Mouse (Mus musculus) heart, postnatal 0 days (tissue): ENCODE measurements around the gene Pgghg. TPM values are rescaled to one million over a fixed set of nuclear protein-coding genes. Genes with fewer than 3 reads are reported as not detected.
A peak's percentile ranks its signal among the peaks of the same experiment; 100 is the strongest.

Source experiments
- ATAC-seq: fragments of 200-750 bp; cut with Nextera tagmentation; 2 replicates; pipeline ENCODE4 v1.8.0; 2017; ENCODE audit warnings: low read depth, moderate number of reproducible peaks, moderate library complexity; ENCODE audit not compliant: insufficient read depth
- DNase-seq: peaks from one replicate; pipeline ENCODE4 v3.0.0-alpha.2; 2016; ENCODE audit warnings: low spot score
- H3K27ac ChIP-seq: fragments of 300-500 bp; sonication (generic); 2 replicates; pipeline ENCODE4 v1.5.1; 2014; ENCODE audit warnings: low read depth, mild to moderate bottlenecking
- H3K27me3 ChIP-seq: fragments of 300-500 bp; sonication (generic); 2 replicates; pipeline ENCODE4 v1.6.1; 2014; ENCODE audit warnings: low read length, mixed read lengths; ENCODE audit not compliant: control insufficient read depth, insufficient read depth
- H3K36me3 ChIP-seq: fragments of 300-500 bp; sonication (generic); replicated peaks from 2 replicates; pipeline ENCODE4 v1.6.1; 2014; ENCODE audit warnings: low read length, mixed read lengths; ENCODE audit not compliant: control insufficient read depth, insufficient read depth
- H3K4me1 ChIP-seq: fragments of 300-500 bp; sonication (generic); 2 replicates; pipeline ENCODE4 v1.6.1; 2014; ENCODE audit warnings: antibody characterized with exemption; ENCODE audit not compliant: control insufficient read depth, insufficient read depth
- H3K4me2 ChIP-seq: fragments of 300-500 bp; sonication (generic); 2 replicates; pipeline ENCODE4 v1.6.1; 2014; ENCODE audit warnings: low read depth, mild to moderate bottlenecking, low read length, moderate library complexity
- H3K4me3 ChIP-seq: fragments of 300-500 bp; sonication (generic); 2 replicates; pipeline ENCODE4 v1.5.1; 2014; ENCODE audit warnings: low read depth, low read length
- H3K9ac ChIP-seq: fragments of 300-500 bp; sonication (generic); replicated peaks from 2 replicates; pipeline ENCODE4 v1.6.1; 2014; ENCODE audit warnings: low read depth, low read length, mixed read lengths
- H3K9me3 ChIP-seq: fragments of 300-500 bp; sonication (generic); replicated peaks from 2 replicates; pipeline ENCODE4 v1.6.1; 2016; ENCODE audit warnings: low read length; ENCODE audit not compliant: control insufficient read depth
- CTCF ChIP-seq: IDR thresholded peaks from 2 replicates; pipeline ENCODE4 v1.5.1; 2016; ENCODE audit warnings: antibody characterized with exemption, control low read depth, low read depth
- EP300 ChIP-seq: IDR thresholded peaks from 2 replicates; pipeline ENCODE4 v1.6.1; 2016; ENCODE audit warnings: antibody characterized with exemption, low read depth
- WGBS: fragments of 180-500 bp; shearing (Covaris S2); extraction: QIAGEN DNeasy Blood & Tissue Kit; methylation state at CpG from one replicate; pipeline ENCODE4 v1.1.7; 2014; 5-methylcytosine and 5-hydroxymethylcytosine counted together
- polyA plus RNA-seq: library from polyadenylated mRNA; unstranded; fragments of >200 nt; fragmentation: Nextera tagmentation; extraction: Ambion mirVana; gene quantifications from 2 replicates; pipeline ENCODE4 v1.2.1, GENCODE M21; 2015
- total RNA-seq: library from RNA; depleted of rRNA; stranded (reverse); fragments of >200 nt; gene quantifications from 2 replicates; pipeline ENCODE4 v1.2.3, GENCODE M21; 2014; ENCODE audit warnings: low replicate concordance

The Pgghg gene
- total and polyA plus RNA-seq, 2 experiments from 2014 or later, result 5.9 to 16.3 TPM

DNA sequence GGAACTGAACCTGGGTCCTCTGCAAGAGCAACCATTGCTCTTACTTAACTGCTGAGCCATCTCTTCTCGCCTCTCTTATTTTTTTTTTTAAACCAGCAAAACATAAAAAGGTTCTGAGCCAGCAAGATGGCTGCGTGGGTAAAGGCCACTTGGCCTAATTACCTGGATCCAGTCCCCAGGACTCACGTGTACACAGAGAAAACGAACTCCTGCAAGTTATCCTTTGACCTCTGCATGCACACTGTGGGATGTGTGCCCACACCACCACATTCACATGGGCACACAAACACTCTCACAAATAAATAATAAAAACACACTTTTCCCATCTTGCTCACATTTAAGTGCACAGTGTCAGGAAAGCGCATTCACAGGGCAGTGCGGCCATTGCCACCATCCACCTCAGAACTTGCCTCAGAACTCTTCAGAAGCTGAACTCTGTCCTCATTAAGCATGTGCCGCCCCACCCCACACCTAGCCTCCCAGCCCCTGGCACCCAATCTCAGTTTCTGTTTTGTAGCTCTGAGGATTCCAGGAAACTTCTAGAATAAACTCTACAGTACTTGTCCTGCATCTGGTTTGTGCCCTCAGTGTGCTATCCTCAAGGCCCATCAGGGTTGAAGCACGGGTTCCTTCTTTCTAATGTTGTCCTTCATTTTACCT, 27.0 kb upstream of the Pgghg start:
- 83% methylated on average over 8 of the region's 8 CpGs for WGBS
- Histone ChIP-seq H3K4me1 (no peaks in the 10 kb centered on the region), H3K27ac (no peak overlapping the region), H3K36me3 (no peaks in the 10 kb centered on the region), H3K27me3 (peaks cover 12% of the 10 kb centered on the region; the same call in 1 of the 2 replicates), H3K4me2 (no peak overlapping the region), H3K4me3 (no peak overlapping the region), H3K9ac (no peak overlapping the region), H3K9me3 (no peaks in the 10 kb centered on the region)
- DNase-seq (no peak), ATAC-seq (no peak)
- no peak for TF ChIP-seq EP300
- TF ChIP-seq CTCF, result no peak

DNA sequence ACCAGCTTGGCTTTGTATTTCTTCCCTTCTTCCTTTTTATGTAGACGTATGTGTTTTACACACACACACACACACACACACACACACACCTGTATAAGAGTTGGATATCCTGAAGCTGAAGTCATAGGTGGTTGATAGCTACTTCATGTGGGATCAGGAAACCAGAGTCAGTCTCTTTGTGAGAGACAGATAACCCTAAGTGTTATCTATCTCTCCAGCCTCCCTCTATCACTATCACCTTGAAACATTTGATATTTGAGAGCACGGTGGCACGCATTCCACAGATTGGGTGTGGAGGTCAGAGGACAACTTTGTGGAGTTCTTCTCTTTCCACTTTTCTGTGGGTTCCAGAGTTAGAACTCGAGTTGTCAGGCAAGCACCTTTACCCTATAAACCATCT, 21.3 kb upstream of the Pgghg start:
- WGBS, result 34% methylated on average over 4 of the region's 4 CpGs
- ATAC-seq, result no peak
- no peaks in the 10 kb centered on the region for H3K36me3 ChIP-seq

DNA sequence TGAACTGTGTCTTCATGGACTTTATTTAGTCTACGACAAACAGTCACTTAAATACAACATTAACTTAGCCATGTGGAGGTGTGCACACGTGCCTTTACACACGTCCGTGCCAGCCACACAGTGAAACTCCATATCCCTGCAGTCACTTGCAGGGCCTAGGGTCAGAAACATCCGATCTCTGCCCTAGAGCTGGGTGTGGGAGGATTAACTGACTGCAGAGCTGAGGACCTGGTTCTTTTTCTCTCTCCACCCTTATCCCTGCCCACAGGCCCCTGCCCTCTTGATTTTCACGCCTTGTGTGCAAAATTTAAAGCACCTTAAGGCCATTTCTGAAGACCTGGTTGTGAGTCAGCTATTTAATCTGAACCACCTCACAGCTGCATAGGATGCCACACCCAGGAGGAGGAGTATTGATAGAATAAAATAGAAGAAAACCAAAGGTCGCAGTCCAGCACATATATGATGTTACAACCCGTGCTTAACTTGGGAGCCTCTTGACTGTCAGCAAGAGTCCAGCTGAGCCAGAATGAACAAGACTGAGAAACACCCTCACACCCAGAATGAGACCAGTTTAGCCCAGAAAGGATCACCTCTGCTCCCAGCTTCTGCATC, 20.7 kb upstream of the Pgghg start, which contains the start of gene Nlrp6:
Nlrp6 (plus strand) TSS at position 485 of the 612 bp plus-strand sequence.
- peaks cover 72% of the 10 kb centered on the region for H3K27me3 ChIP-seq
- H3K27ac ChIP-seq, result no peak within 1 kb of the TSS
- H3K9ac ChIP-seq, result no peak within 1 kb of the TSS
- no peaks in the 10 kb centered on the region for H3K4me1 ChIP-seq
- no peaks in the 10 kb centered on the region for H3K9me3 ChIP-seq
- DNase-seq (no peak), ATAC-seq (no peak)
- TF ChIP-seq CTCF (no peak), EP300 (no peak)
- H3K4me2 ChIP-seq, result no peak within 1 kb of the TSS
- no peak within 1 kb of the TSS for H3K4me3 ChIP-seq
- no peaks in the 10 kb centered on the region for H3K36me3 ChIP-seq
- 65% methylated on average over 8 of the region's 8 CpGs for WGBS

More for the DNA sequence above, 21.3 kb upstream of the Pgghg start:
- TF ChIP-seq CTCF, result no peak
- no peak for TF ChIP-seq EP300
- Histone ChIP-seq H3K4me2 (no peak overlapping the region), H3K4me1 (no peaks in the 10 kb centered on the region), H3K9ac (no peak overlapping the region), H3K27me3 (peaks cover 67% of the 10 kb centered on the region), H3K4me3 (no peak overlapping the region), H3K9me3 (no peaks in the 10 kb centered on the region), H3K27ac (no peak overlapping the region)
- DNase-seq, result no peak

DNA sequence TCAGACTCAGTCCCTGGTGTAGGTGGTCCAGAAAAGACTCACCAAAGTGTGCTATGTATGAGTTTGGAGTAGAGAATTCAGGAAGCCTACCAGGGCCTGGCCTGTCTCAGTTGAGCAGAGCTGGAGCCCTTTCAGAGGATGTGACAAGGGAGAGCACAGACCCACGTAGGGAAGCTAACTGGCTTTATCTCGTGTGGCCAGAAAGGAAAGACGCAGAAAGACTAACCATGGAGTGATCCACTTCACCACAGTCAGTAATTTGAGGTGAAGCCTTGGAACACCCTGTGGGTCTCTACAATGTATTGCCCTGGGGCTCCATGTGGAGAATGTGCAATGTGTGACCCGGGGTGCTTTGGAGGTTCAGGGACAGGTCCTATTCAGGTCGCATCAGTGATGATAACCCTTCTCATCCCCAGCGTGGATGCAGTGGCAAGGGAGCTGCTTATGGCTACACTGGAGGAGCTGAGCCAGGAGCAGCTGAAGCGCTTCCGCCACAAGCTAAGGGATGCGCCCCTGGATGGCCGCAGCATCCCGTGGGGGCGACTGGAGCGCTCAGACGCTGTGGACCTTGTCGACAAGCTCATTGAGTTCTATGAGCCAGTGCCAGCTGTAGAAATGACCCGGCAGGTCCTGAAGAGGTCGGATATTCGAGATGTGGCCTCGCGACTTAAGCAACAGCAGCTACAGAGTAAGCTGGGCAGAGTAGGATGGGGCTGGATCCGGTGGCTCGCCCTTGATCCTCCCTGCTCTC, 19.8 kb upstream of the Pgghg start:
- TF ChIP-seq CTCF (no peak), EP300 (no peak)
- no peak for DNase-seq
- H3K27me3 ChIP-seq, result peaks cover 78% of the 10 kb centered on the region
- ATAC-seq, result no peak
- H3K36me3 ChIP-seq, result no peaks in the 10 kb centered on the region
- H3K27ac ChIP-seq, result no peak overlapping the region
- no peak overlapping the region for H3K4me3 ChIP-seq
- no peaks in the 10 kb centered on the region for H3K4me1 ChIP-seq
- no peaks in the 10 kb centered on the region for H3K9me3 ChIP-seq
- H3K9ac ChIP-seq, result no peak overlapping the region
- WGBS, result 24% methylated on average over 22 of the region's 22 CpGs
- no peak overlapping the region for H3K4me2 ChIP-seq

DNA sequence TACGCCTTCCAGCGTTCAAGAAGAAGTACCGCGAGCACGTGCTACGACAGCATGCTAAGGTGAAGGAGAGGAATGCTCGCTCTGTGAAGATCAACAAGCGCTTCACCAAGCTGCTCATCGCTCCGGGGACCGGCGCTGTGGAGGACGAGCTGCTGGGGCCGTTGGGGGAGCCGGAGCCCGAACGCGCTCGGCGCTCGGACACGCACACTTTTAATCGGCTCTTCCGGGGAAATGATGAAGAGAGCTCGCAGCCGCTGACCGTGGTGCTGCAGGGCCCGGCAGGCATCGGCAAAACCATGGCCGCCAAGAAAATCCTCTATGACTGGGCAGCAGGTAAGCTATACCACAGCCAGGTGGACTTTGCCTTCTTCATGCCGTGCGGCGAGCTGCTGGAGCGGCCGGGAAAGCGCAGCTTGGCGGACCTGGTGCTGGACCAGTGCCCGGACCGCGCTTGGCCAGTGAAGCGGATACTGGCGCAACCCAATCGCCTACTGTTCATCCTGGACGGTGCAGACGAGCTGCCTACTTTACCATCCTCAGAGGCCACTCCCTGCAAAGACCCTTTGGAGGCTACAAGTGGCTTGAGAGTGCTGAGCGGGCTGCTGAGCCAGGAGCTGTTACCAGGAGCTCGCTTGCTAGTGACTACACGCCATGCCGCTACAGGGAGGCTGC, 18.7 kb upstream of the Pgghg start:
- no peaks in the 10 kb centered on the region for H3K4me1 ChIP-seq
- peak overlapping the region; percentile 49 for H3K4me2 ChIP-seq
- no peak overlapping the region for H3K27ac ChIP-seq
- TF ChIP-seq EP300 (no peak), CTCF (no peak)
- H3K9ac ChIP-seq, result no peak overlapping the region
- peak overlapping the region; percentile 34 for H3K4me3 ChIP-seq
- H3K36me3 ChIP-seq, result no peaks in the 10 kb centered on the region
- under 1% methylated on average over 49 of the region's 49 CpGs for WGBS
- DNase-seq (no peak), ATAC-seq (no peak)
- peaks cover 75% of the 10 kb centered on the region for H3K27me3 ChIP-seq
- no peaks in the 10 kb centered on the region for H3K9me3 ChIP-seq
